In the genomic region with DNA sequence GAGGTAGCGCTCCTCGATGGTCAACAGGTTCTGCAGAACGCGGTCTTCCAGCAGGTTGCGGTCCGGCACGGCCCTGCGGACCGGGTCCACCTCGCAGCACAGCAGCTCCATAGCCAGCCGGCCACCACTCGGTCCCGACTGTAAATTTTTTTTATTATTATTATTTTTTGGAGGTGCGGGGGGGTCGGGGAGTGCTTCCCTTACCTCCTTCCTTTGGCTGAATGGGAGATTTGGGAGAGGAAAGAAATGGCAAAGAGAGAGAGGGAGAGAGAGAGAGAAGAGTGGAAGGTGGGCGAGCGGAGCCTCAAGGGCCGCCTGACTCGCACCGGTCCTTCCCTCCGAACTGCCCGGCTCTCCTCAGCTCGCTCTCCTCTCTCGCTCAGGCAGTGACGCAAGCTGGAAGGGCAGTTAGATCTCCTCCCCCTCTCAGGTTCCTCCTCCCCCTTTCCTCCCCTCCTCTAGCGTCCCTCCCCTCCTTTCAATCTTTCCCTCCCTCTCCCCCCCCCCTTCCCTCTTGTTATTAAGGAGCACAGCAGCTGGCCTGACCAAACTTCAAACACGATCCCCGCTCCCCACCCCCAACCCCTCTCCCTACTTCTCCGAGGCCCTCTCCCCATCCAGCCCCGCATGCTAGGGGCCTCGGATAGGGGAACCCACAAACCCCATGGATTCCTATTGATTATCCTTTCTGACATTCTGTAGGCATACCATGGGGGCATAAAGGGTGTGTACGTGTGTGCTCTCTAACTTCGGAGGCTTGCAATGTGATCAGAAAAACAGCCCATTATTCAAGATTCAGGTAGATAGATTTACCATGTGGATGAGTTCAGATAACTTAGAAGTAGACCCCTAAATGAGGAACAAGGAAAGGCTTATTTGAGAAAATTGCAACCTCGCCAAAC, we compare ENCODE assay signal across 8 mouse cellular contexts. TPM values are rescaled to one million over a fixed set of nuclear protein-coding genes. Genes with fewer than 3 reads are reported as not detected.
A peak's percentile ranks its signal among the peaks of the same experiment; 100 is the strongest.
DNase-seq lines count a peak whose midpoint lies in the region; ATAC-seq and TF ChIP-seq lines count a peak whose summit lies in the region.

No protein-coding gene starts in this region.

- H3K36me3 ChIP-seq in hindbrain, embryonic 15.5 days: no peaks in the 10 kb centered on the region
- peaks cover 17% of the 10 kb centered on the region for H3K36me3 ChIP-seq in limb, embryonic 12.5 days
- peaks cover 3% of the 10 kb centered on the region; the same call in 1 of the 2 replicates for H3K36me3 ChIP-seq in midbrain, embryonic 11.5 days (ENCODE audit: control insufficient read depth, insufficient read depth, low read length)
- H3K36me3 ChIP-seq in small intestine, adult 2 months (ENCODE audit: control insufficient read depth, insufficient read depth, low read length): peaks cover 6% of the 10 kb centered on the region

- H3K9ac ChIP-seq in hindbrain, embryonic 15.5 days: peak overlapping the region; percentile 46
- peak overlapping the region; percentile 98 for H3K9ac ChIP-seq in limb, embryonic 12.5 days (replicated peaks)
- H3K9ac ChIP-seq in midbrain, embryonic 11.5 days (ENCODE audit: low read length): peak overlapping the region; percentile 92

- no peak for TF ChIP-seq POLR2A in cerebellum, adult 2 months (IDR thresholded peaks at IDR 0.05; ENCODE audit: borderline replicate concordance, insufficient read depth, low read length)
- no peak for TF ChIP-seq POLR2A in bone marrow macrophage, adult 2 months (IDR thresholded peaks at IDR 0.05; ENCODE audit: borderline replicate concordance, low read depth, low read length)
- peak; percentile 97 for TF ChIP-seq POLR2A in small intestine, adult 2 months (IDR thresholded peaks at IDR 0.05; ENCODE audit: low read depth, low read length)

- H3K27ac ChIP-seq in cerebellum, adult 2 months (ENCODE audit: insufficient read depth, low read length): no peak overlapping the region
- H3K27ac ChIP-seq in bone marrow macrophage, adult 2 months (ENCODE audit: insufficient read depth, low read depth, low read length): no peak overlapping the region
- peak overlapping the region; percentile 40 for H3K27ac ChIP-seq in hindbrain, embryonic 15.5 days (replicated peaks)
- peak overlapping the region; percentile 98 for H3K27ac ChIP-seq in limb, embryonic 12.5 days
- peak overlapping the region; percentile 86 for H3K27ac ChIP-seq in midbrain, embryonic 11.5 days (ENCODE audit: low read depth, low read length)
- H3K27ac ChIP-seq in small intestine, adult 2 months (ENCODE audit: insufficient read depth, low read depth, low read length): peak overlapping the region; percentile 42

- no peaks in the 10 kb centered on the region for H3K9me3 ChIP-seq in hindbrain, embryonic 15.5 days
- no peaks in the 10 kb centered on the region for H3K9me3 ChIP-seq in limb, embryonic 12.5 days
- H3K9me3 ChIP-seq in midbrain, embryonic 11.5 days (ENCODE audit: control insufficient read depth, low read length): no peaks in the 10 kb centered on the region

- ATAC-seq in hindbrain, embryonic 15.5 days (ENCODE audit: low FRiP score, low read depth): peak; percentile 47; the same call in 1 of the 2 replicates
- ATAC-seq in limb, embryonic 12.5 days (ENCODE audit: insufficient number of reproducible peaks, insufficient read depth, low FRiP score, low TSS enrichment, low read depth): peak; percentile 50
- peak; percentile 68 for ATAC-seq in midbrain, embryonic 11.5 days (ENCODE audit: low FRiP score)

- TF ChIP-seq CTCF in cerebellum, adult 2 months (IDR thresholded peaks at IDR 0.05; ENCODE audit: borderline replicate concordance, insufficient read depth, low read depth, low read length): no peak
- no peak for TF ChIP-seq CTCF in bone marrow macrophage, adult 2 months (IDR thresholded peaks at IDR 0.05; ENCODE audit: low read depth, low read length)
- no peak for TF ChIP-seq CTCF in small intestine, adult 2 months (IDR thresholded peaks at IDR 0.05; ENCODE audit: extremely low read depth, insufficient read length, insufficient replicate concordance, low read depth, low read length)

- DNase-seq in cerebellum, adult 2 months: no peak
- DNase-seq in cerebellum, adult 11 months: no peak
- peak; percentile 62 for DNase-seq in gastrocnemius, adult 18-20 months (ENCODE audit: low spot score)
- peak; percentile 98 for DNase-seq in midbrain, embryonic 11.5 days (ENCODE audit: low spot score, missing footprints)

- H3K4me1 ChIP-seq in cerebellum, adult 2 months (ENCODE audit: control insufficient read depth, insufficient read depth, low read length): peaks cover 10% of the 10 kb centered on the region
- H3K4me1 ChIP-seq in bone marrow macrophage, adult 2 months (ENCODE audit: control insufficient read depth, insufficient read depth, low read length): peaks cover 4% of the 10 kb centered on the region; the same call in 1 of the 2 replicates
- peaks cover 69% of the 10 kb centered on the region for H3K4me1 ChIP-seq in hindbrain, embryonic 15.5 days (replicated peaks)
- peaks cover 59% of the 10 kb centered on the region for H3K4me1 ChIP-seq in limb, embryonic 12.5 days (replicated peaks)
- H3K4me1 ChIP-seq in midbrain, embryonic 11.5 days (ENCODE audit: control insufficient read depth, insufficient read depth, low read length): peaks cover 52% of the 10 kb centered on the region
- H3K4me1 ChIP-seq in small intestine, adult 2 months (ENCODE audit: control insufficient read depth, insufficient read depth, insufficient read length, low read length): peaks cover 27% of the 10 kb centered on the region

- H3K4me3 ChIP-seq in cerebellum, adult 2 months (replicated peaks; ENCODE audit: insufficient read depth, low read depth, low read length): peak overlapping the region; percentile 74
- peak overlapping the region; percentile 0; the same call in 1 of the 2 replicates for H3K4me3 ChIP-seq in bone marrow macrophage, adult 2 months (ENCODE audit: insufficient read depth, low read length)
- peak overlapping the region; percentile 49 for H3K4me3 ChIP-seq in hindbrain, embryonic 15.5 days
- peak overlapping the region; percentile 88 for H3K4me3 ChIP-seq in limb, embryonic 12.5 days (replicated peaks)
- H3K4me3 ChIP-seq in midbrain, embryonic 11.5 days (ENCODE audit: low read depth, low read length): peak overlapping the region; percentile 63
- peak overlapping the region; percentile 82 for H3K4me3 ChIP-seq in small intestine, adult 2 months (ENCODE audit: low read depth, low read length)

- H3K27me3 ChIP-seq in cerebellum, adult 2 months (ENCODE audit: control insufficient read depth, insufficient read depth, low read length): peaks cover 16% of the 10 kb centered on the region
- peaks cover 52% of the 10 kb centered on the region for H3K27me3 ChIP-seq in hindbrain, embryonic 15.5 days
- no peaks in the 10 kb centered on the region for H3K27me3 ChIP-seq in limb, embryonic 12.5 days
- peaks cover 8% of the 10 kb centered on the region for H3K27me3 ChIP-seq in midbrain, embryonic 11.5 days (ENCODE audit: control insufficient read depth, insufficient read depth, low read length)
- peaks cover 27% of the 10 kb centered on the region for H3K27me3 ChIP-seq in small intestine, adult 2 months (ENCODE audit: control insufficient read depth, insufficient read depth, low read length)

- H3K4me2 ChIP-seq in hindbrain, embryonic 15.5 days: peak overlapping the region; percentile 83
- peak overlapping the region; percentile 86 for H3K4me2 ChIP-seq in limb, embryonic 12.5 days
- peak overlapping the region; percentile 84 for H3K4me2 ChIP-seq in midbrain, embryonic 11.5 days

- 1% methylated on average over 33 of the region's 34 CpGs for WGBS in cerebellum, adult 2 months
- WGBS in hindbrain, embryonic 15.5 days: under 1% methylated on average over 34 of the region's 34 CpGs
- under 1% methylated on average over 33 of the region's 34 CpGs for WGBS in limb, embryonic 12.5 days
- under 1% methylated on average over 33 of the region's 34 CpGs for WGBS in midbrain, embryonic 11.5 days
- WGBS in small intestine, adult 2 months: 1% methylated on average over 33 of the region's 34 CpGs

RNA-seq across cellular contexts. Expression of gene Ccnd2, which starts 1.1 kb away (rescaled TPM):
- 4.1 and 5.4 TPM in 2 replicates for polyA plus RNA-seq in cerebellum, adult 2 months (2012; rRNA removed)
- 1.3 and 1.7 TPM in 2 replicates for polyA plus RNA-seq in bone marrow macrophage, adult 2 months (2012; ENCODE audit: insufficient read depth, insufficient read length, missing spikeins)
- 10 to 100 TPM in 1 of 2 experiments, 1 to 10 TPM in 1; 7.2 to 12.8 TPM for total RNA-seq in gastrocnemius, adult 18-20 months (2021)
- 288 and 507 TPM in 2 replicates for polyA plus RNA-seq in hindbrain, embryonic 15.5 days (2015; fragmentation: Nextera tagmentation; extraction: Ambion mirVana)
- 1,264 and 1,267 TPM in 2 replicates for polyA plus RNA-seq in limb, embryonic 12.5 days (2016; fragmentation: Nextera tagmentation; extraction: Ambion mirVana)
- 1,627 and 1,717 TPM in 2 replicates for polyA plus RNA-seq in midbrain, embryonic 11.5 days (2014; fragmentation: Nextera tagmentation; extraction: Ambion mirVana)
- 17.5 and 42.9 TPM in 2 replicates for polyA plus RNA-seq in small intestine, adult 2 months (2012; rRNA removed)

RNA-seq across cellular contexts. Expression of gene Tigar, which starts 41.6 kb away (rescaled TPM):
- 19.5 and 19.6 TPM in 2 replicates for polyA plus RNA-seq in cerebellum, adult 2 months (2012; rRNA removed)
- 3.4 and 5.3 TPM in 2 replicates for polyA plus RNA-seq in bone marrow macrophage, adult 2 months (2012; ENCODE audit: insufficient read depth, insufficient read length, missing spikeins)
- 100 to 1,000 TPM in 1 of 2 experiments, 10 to 100 TPM in 1; 99.5 to 105 TPM for total RNA-seq in gastrocnemius, adult 18-20 months (2021)
- polyA plus RNA-seq in hindbrain, embryonic 15.5 days (2015; fragmentation: Nextera tagmentation; extraction: Ambion mirVana): 6.1 and 8.5 TPM in 2 replicates
- 3.7 and 5.0 TPM in 2 replicates for polyA plus RNA-seq in limb, embryonic 12.5 days (2016; fragmentation: Nextera tagmentation; extraction: Ambion mirVana)
- 5.8 and 6.9 TPM in 2 replicates for polyA plus RNA-seq in midbrain, embryonic 11.5 days (2014; fragmentation: Nextera tagmentation; extraction: Ambion mirVana)
- 1.3 and 1.7 TPM in 2 replicates for polyA plus RNA-seq in small intestine, adult 2 months (2012; rRNA removed)

Comparison
In these comparisons a context has a peak if more than half of its experiments do, and no peak if none do; other contexts are left out.
1. DNase-seq: peak in gastrocnemius, adult 18-20 months (single experiment) and midbrain, embryonic 11.5 days (single experiment); none in cerebellum, adult 2 months (0 of 2) and cerebellum, adult 11 months (single experiment).
2. H3K27ac ChIP-seq: peak in hindbrain, embryonic 15.5 days (single experiment), limb, embryonic 12.5 days (single experiment), midbrain, embryonic 11.5 days (single experiment) and small intestine, adult 2 months (single experiment); none in cerebellum, adult 2 months (single experiment) and bone marrow macrophage, adult 2 months (single experiment).
3. H3K4me3 ChIP-seq: peak in every context shown above with its lines; median percentile 88 in limb, embryonic 12.5 days; 82 in small intestine, adult 2 months; 74 in cerebellum, adult 2 months; 63 in midbrain, embryonic 11.5 days; 49 in hindbrain, embryonic 15.5 days; 0 in bone marrow macrophage, adult 2 months.
4. H3K9ac ChIP-seq: peak in every context shown above with its lines; median percentile 98 in limb, embryonic 12.5 days; 92 in midbrain, embryonic 11.5 days; 46 in hindbrain, embryonic 15.5 days.
5. Peak in every context shown above with its lines, with median percentiles within 50 percentile points of each other: ATAC-seq and H3K4me2 ChIP-seq.